Mouse (Mus musculus) testis, postnatal 14 days (tissue): ENCODE measurements around the gene Hist1h2br.
"Not testable (repeated sequence)": the region's sequence is repeated elsewhere in the genome, so short reads cannot be mapped to it uniquely, and the experiment has no call there.

Experiments
- DNase-seq: peaks from one replicate; pipeline ENCODE4 v3.0.0; 2021; ENCODE audit warnings: low spot score

The Hist1h2br gene

GRCm38 (mm10) chr13:21846356-21846755, 12.8 kb downstream of the Hist1h2br start:
- not testable (repeated sequence) for DNase-seq

- DNase-seq = no peak
These were observed 14.3 kb downstream of the Hist1h2br start for GRCm38 (mm10) chr13:21847883-21848282.

GRCm38 (mm10) chr13:21850696-21851095, 17.2 kb downstream of the Hist1h2br start:
- DNase-seq = not testable (repeated sequence)

- no peak for DNase-seq
These were observed 18.8 kb downstream of the Hist1h2br start for GRCm38 (mm10) chr13:21852215-21852945.

- peak; percentile 76 for DNase-seq
These were observed 21.6 kb downstream of the Hist1h2br start for GRCm38 (mm10) chr13:21855146-21855545.

- DNase-seq = no peak
These were observed 22.2 kb downstream of the Hist1h2br start for GRCm38 (mm10) chr13:21855698-21856162.

DNA sequence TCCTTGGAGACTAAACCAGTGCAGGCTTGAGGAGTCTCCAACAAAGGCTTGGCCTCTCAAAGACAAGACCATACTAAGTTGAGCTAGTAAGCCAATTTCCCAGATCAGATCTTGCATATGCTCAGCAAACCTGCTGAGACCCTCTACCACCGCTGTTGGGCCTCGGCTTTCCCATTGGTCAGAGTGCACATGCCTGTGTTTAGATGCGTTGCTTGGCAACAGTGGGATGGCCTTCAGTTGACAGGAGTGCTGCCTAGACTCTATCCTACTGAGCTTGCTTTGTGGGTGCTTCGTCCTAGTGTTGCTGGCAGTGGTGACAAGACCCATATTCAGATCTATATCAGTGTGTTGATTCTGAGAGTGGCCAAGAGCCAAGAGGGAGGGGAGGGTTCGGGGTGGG, 28.1 kb downstream of the Hist1h2br start:
- DNase-seq = no peak

DNA sequence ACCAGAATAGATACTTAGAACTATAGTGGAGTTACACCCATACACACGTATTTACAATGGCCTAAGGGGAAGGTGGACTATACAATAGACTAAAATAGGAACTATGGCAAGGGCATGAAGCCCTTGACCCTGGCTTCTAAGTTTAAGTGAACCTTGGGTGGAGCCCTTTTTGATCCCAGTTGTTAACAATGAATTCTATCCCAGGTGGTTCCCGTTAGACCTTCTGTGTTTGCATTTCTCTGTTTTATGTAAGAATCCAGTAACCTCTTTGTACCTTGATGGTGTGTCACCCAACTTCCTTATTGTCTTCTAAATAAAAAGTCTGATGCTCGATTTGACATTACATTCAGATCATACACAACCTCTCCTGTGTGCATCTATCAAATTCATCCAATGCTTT, 32.0 kb downstream of the Hist1h2br start:
- DNase-seq = not testable (repeated sequence)

GRCm38 (mm10) chr13:21880735-21881134, 47.2 kb downstream of the Hist1h2br start:
- DNase-seq = no peak

GRCm38 (mm10) chr13:21881878-21882669, 48.5 kb downstream of the Hist1h2br start:
- no peak for DNase-seq

GRCm38 (mm10) chr13:21882760-21883405, 49.3 kb downstream of the Hist1h2br start:
- DNase-seq = no peak

GRCm38 (mm10) chr13:21883407-21883806, 49.9 kb downstream of the Hist1h2br start:
- DNase-seq = no peak

- no peak for DNase-seq
These were observed 51.0 kb downstream of the Hist1h2br start for GRCm38 (mm10) chr13:21884586-21884985.
